Mouse (Mus musculus): ENCODE measurements around the gene Hemgn. TPM values are rescaled to one million over a fixed set of nuclear protein-coding genes. Genes with fewer than 3 reads are reported as not detected.

Gene Hemgn
- polyA plus RNA-seq, 1 experiment from 2014 or later, result 0.47 TPM

- ATAC-seq (ENCODE audit: low read depth), result no peak
- DNase-seq (ENCODE audit: low spot score), result no peak
- no peaks in the 10 kb centered on the region for H3K27me3 ChIP-seq (replicated peaks; ENCODE audit: control insufficient read depth, insufficient read depth, low read length)
- H3K36me3 ChIP-seq (ENCODE audit: control insufficient read depth, insufficient read depth, low read length), result no peaks in the 10 kb centered on the region
- H3K4me1 ChIP-seq (ENCODE audit: control insufficient read depth, insufficient read depth, low read length), result no peaks in the 10 kb centered on the region
- no peak overlapping the region for H3K4me2 ChIP-seq (ENCODE audit: low read depth, low read length)
- WGBS, result 77% methylated on average over 6 of the region's 6 CpGs
- H3K9ac ChIP-seq (ENCODE audit: low read depth, low read length), result no peak overlapping the region
- no peak overlapping the region for H3K27ac ChIP-seq (replicated peaks; ENCODE audit: low read depth, low read length)
- H3K4me3 ChIP-seq (ENCODE audit: low read depth, low read length), result no peak overlapping the region
- H3K9me3 ChIP-seq (ENCODE audit: control insufficient read depth, low read length), result no peaks in the 10 kb centered on the region
Observed at GRCm38 (mm10) chr4:46404042-46404795, 9.1 kb downstream of the Hemgn start.

GRCm38 (mm10) chr4:46398839-46399238, 14.5 kb downstream of the Hemgn start:
- H3K9me3 ChIP-seq (ENCODE audit: control insufficient read depth, low read length), result no peaks in the 10 kb centered on the region
- no peak for DNase-seq (ENCODE audit: low spot score)
- H3K27ac ChIP-seq (replicated peaks; ENCODE audit: low read depth, low read length), result no peak overlapping the region
- no peak overlapping the region for H3K9ac ChIP-seq (ENCODE audit: low read depth, low read length)
- no peaks in the 10 kb centered on the region for H3K4me1 ChIP-seq (ENCODE audit: control insufficient read depth, insufficient read depth, low read length)
- no peak overlapping the region for H3K4me3 ChIP-seq (ENCODE audit: low read depth, low read length)
- H3K4me2 ChIP-seq (ENCODE audit: low read depth, low read length), result no peak overlapping the region
- WGBS, result 85% methylated on average over 4 of the region's 4 CpGs
- no peaks in the 10 kb centered on the region for H3K27me3 ChIP-seq (replicated peaks; ENCODE audit: control insufficient read depth, insufficient read depth, low read length)
- ATAC-seq (ENCODE audit: low read depth), result no peak
- H3K36me3 ChIP-seq (ENCODE audit: control insufficient read depth, insufficient read depth, low read length), result no peaks in the 10 kb centered on the region

GRCm38 (mm10) chr4:46395736-46396135, 17.6 kb downstream of the Hemgn start:
- WGBS, result 26% methylated on average over 5 of the region's 5 CpGs
- Histone ChIP-seq H3K27me3 (replicated peaks; ENCODE audit: control insufficient read depth, insufficient read depth, low read length) (no peaks in the 10 kb centered on the region; the same call in 1 of the 2 replicates), H3K9me3 (ENCODE audit: control insufficient read depth, low read length) (no peaks in the 10 kb centered on the region), H3K4me1 (ENCODE audit: control insufficient read depth, insufficient read depth, low read length) (no peaks in the 10 kb centered on the region), H3K9ac (ENCODE audit: low read depth, low read length) (no peak overlapping the region), H3K27ac (replicated peaks; ENCODE audit: low read depth, low read length) (no peak overlapping the region), H3K36me3 (ENCODE audit: control insufficient read depth, insufficient read depth, low read length) (no peaks in the 10 kb centered on the region), H3K4me2 (ENCODE audit: low read depth, low read length) (no peak overlapping the region), H3K4me3 (ENCODE audit: low read depth, low read length) (no peak overlapping the region)
- DNase-seq (ENCODE audit: low spot score) (peak; percentile 39), ATAC-seq (ENCODE audit: low read depth) (no peak)

- H3K4me3 ChIP-seq (ENCODE audit: low read depth, low read length), result no peak overlapping the region
- no peaks in the 10 kb centered on the region for H3K4me1 ChIP-seq (ENCODE audit: control insufficient read depth, insufficient read depth, low read length)
- H3K36me3 ChIP-seq (ENCODE audit: control insufficient read depth, insufficient read depth, low read length), result no peaks in the 10 kb centered on the region
- no peak overlapping the region for H3K9ac ChIP-seq (ENCODE audit: low read depth, low read length)
- DNase-seq (ENCODE audit: low spot score) (no peak), ATAC-seq (ENCODE audit: low read depth) (no peak)
- 68% methylated on average over 2 of the region's 2 CpGs for WGBS
- no peaks in the 10 kb centered on the region for H3K9me3 ChIP-seq (ENCODE audit: control insufficient read depth, low read length)
- no peaks in the 10 kb centered on the region; the same call in 1 of the 2 replicates for H3K27me3 ChIP-seq (replicated peaks; ENCODE audit: control insufficient read depth, insufficient read depth, low read length)
- no peak overlapping the region for H3K4me2 ChIP-seq (ENCODE audit: low read depth, low read length)
- H3K27ac ChIP-seq (replicated peaks; ENCODE audit: low read depth, low read length), result no peak overlapping the region
Observed at GRCm38 (mm10) chr4:46394388-46394787, 18.9 kb downstream of the Hemgn start.

GRCm38 (mm10) chr4:46390390-46390970, 22.8 kb downstream of the Hemgn start:
- H3K27me3 ChIP-seq (replicated peaks; ENCODE audit: control insufficient read depth, insufficient read depth, low read length), result no peaks in the 10 kb centered on the region; the same call in 1 of the 2 replicates
- DNase-seq (ENCODE audit: low spot score) (peak; percentile 93), ATAC-seq (ENCODE audit: low read depth) (0 out of 2 replicates have a peak, but pooled peaks have one; percentile 22)
- peak overlapping the region; percentile 75 for H3K4me2 ChIP-seq (ENCODE audit: low read depth, low read length)
- H3K36me3 ChIP-seq (ENCODE audit: control insufficient read depth, insufficient read depth, low read length), result 0 out of 2 replicates have a peak, but pooled peaks cover 5% of the 10 kb centered on the region
- H3K9me3 ChIP-seq (ENCODE audit: control insufficient read depth, low read length), result no peaks in the 10 kb centered on the region
- no peaks in the 10 kb centered on the region for H3K4me1 ChIP-seq (ENCODE audit: control insufficient read depth, insufficient read depth, low read length)
- peak overlapping the region; percentile 94; the same call in 1 of the 2 replicates for H3K27ac ChIP-seq (replicated peaks; ENCODE audit: low read depth, low read length)
- H3K4me3 ChIP-seq (ENCODE audit: low read depth, low read length), result peak overlapping the region; percentile 71
- peak overlapping the region; percentile 92; the same call in 1 of the 2 replicates for H3K9ac ChIP-seq (ENCODE audit: low read depth, low read length)
- 22% methylated on average over 9 of the region's 9 CpGs for WGBS

GRCm38 (mm10) chr4:46389612-46390341, 23.5 kb downstream of the Hemgn start:
- peak overlapping the region; percentile 92 for H3K9ac ChIP-seq (ENCODE audit: low read depth, low read length)
- no peaks in the 10 kb centered on the region; the same call in 1 of the 2 replicates for H3K27me3 ChIP-seq (replicated peaks; ENCODE audit: control insufficient read depth, insufficient read depth, low read length)
- 2% methylated on average over 24 of the region's 24 CpGs for WGBS
- no peak for ATAC-seq (ENCODE audit: low read depth)
- no peaks in the 10 kb centered on the region for H3K4me1 ChIP-seq (ENCODE audit: control insufficient read depth, insufficient read depth, low read length)
- peaks cover 12% of the 10 kb centered on the region; the same call in 1 of the 2 replicates for H3K36me3 ChIP-seq (ENCODE audit: control insufficient read depth, insufficient read depth, low read length)
- H3K27ac ChIP-seq (replicated peaks; ENCODE audit: low read depth, low read length), result peak overlapping the region; percentile 94
- peak overlapping the region; percentile 75 for H3K4me2 ChIP-seq (ENCODE audit: low read depth, low read length)
- DNase-seq (ENCODE audit: low spot score), result peak; percentile 73
- H3K4me3 ChIP-seq (ENCODE audit: low read depth, low read length), result peak overlapping the region; percentile 71
- H3K9me3 ChIP-seq (ENCODE audit: control insufficient read depth, low read length), result no peaks in the 10 kb centered on the region

GRCm38 (mm10) chr4:46389013-46389611, 24.2 kb downstream of the Hemgn start, which contains the start of gene Trmo:
TSS of gene Trmo (minus strand) at chr4:46389437.
- no peaks in the 10 kb centered on the region for H3K4me1 ChIP-seq (ENCODE audit: control insufficient read depth, insufficient read depth, low read length)
- no peaks in the 10 kb centered on the region for H3K9me3 ChIP-seq (ENCODE audit: control insufficient read depth, low read length)
- under 1% methylated on average over 51 of the region's 56 CpGs for WGBS
- H3K36me3 ChIP-seq (ENCODE audit: control insufficient read depth, insufficient read depth, low read length), result peaks cover 15% of the 10 kb centered on the region; the same call in 1 of the 2 replicates
- peak within 1 kb of the TSS; percentile 75 for H3K4me2 ChIP-seq (ENCODE audit: low read depth, low read length)
- H3K4me3 ChIP-seq (ENCODE audit: low read depth, low read length), result peak within 1 kb of the TSS; percentile 71
- ATAC-seq (ENCODE audit: low read depth) (peak; percentile 96), DNase-seq (ENCODE audit: low spot score) (peak; percentile 99)
- H3K9ac ChIP-seq (ENCODE audit: low read depth, low read length), result peak within 1 kb of the TSS; percentile 92
- H3K27ac ChIP-seq (replicated peaks; ENCODE audit: low read depth, low read length), result peak within 1 kb of the TSS; percentile 94
- H3K27me3 ChIP-seq (replicated peaks; ENCODE audit: control insufficient read depth, insufficient read depth, low read length), result no peaks in the 10 kb centered on the region; the same call in 1 of the 2 replicates

GRCm38 (mm10) chr4:46388556-46388955, 24.8 kb downstream of the Hemgn start:
- WGBS, result 27% methylated on average over 5 of the region's 5 CpGs
- DNase-seq (ENCODE audit: low spot score), result no peak
- Histone ChIP-seq H3K9ac (ENCODE audit: low read depth, low read length) (peak overlapping the region; percentile 92), H3K36me3 (ENCODE audit: control insufficient read depth, insufficient read depth, low read length) (peaks cover 21% of the 10 kb centered on the region; the same call in 1 of the 2 replicates), H3K4me3 (ENCODE audit: low read depth, low read length) (peak overlapping the region; percentile 71), H3K9me3 (ENCODE audit: control insufficient read depth, low read length) (no peaks in the 10 kb centered on the region), H3K4me2 (ENCODE audit: low read depth, low read length) (peak overlapping the region; percentile 75), H3K27me3 (replicated peaks; ENCODE audit: control insufficient read depth, insufficient read depth, low read length) (no peaks in the 10 kb centered on the region; the same call in 1 of the 2 replicates), H3K4me1 (ENCODE audit: control insufficient read depth, insufficient read depth, low read length) (no peaks in the 10 kb centered on the region), H3K27ac (replicated peaks; ENCODE audit: low read depth, low read length) (0 out of 2 replicates have a peak overlapping the region, but pooled peaks have one; percentile 28)
- no peak for ATAC-seq (ENCODE audit: low read depth)
